Mouse (Mus musculus): Measurements from ENCODE around the gene Dazap1.

- no peak for TF ChIP-seq CTCF (IDR thresholded peaks at IDR 0.05)
- TF ChIP-seq EP300 (IDR thresholded peaks at IDR 0.05; ENCODE audit: insufficient read depth, low read depth, low read length), result no peak
Measured at GRCm38 (mm10) chr10:80262776-80263365, 1.6 kb downstream of the Dazap1 start.
